Mouse (Mus musculus) hindbrain, embryonic 13.5 days (tissue): ENCODE data around the gene Plac8. TPM values are rescaled to one million over a fixed set of nuclear protein-coding genes. Genes with fewer than 3 reads are reported as not detected.

Experiments used
- ATAC-seq: fragments of 200-750 bp; cut with Nextera tagmentation; 2 replicates; pipeline ENCODE4 v1.8.0; 2017; ENCODE audit warnings: moderate TSS enrichment; ENCODE audit not compliant: low FRiP score
- H3K27ac ChIP-seq: fragments of 300-500 bp; sonication (generic); 2 replicates; pipeline ENCODE4 v1.5.1; 2015; ENCODE audit warnings: inconsistent platforms, mild to moderate bottlenecking, moderate library complexity
- H3K27me3 ChIP-seq: fragments of 300-500 bp; sonication (generic); 2 replicates; pipeline ENCODE4 v1.6.1; 2015; ENCODE audit warnings: mild to moderate bottlenecking, inconsistent platforms
- H3K36me3 ChIP-seq: fragments of 300-500 bp; sonication (generic); 2 replicates; pipeline ENCODE4 v1.6.1; 2015; ENCODE audit warnings: mild to moderate bottlenecking, inconsistent platforms
- H3K4me1 ChIP-seq: fragments of 300-500 bp; sonication (generic); replicated peaks from 2 replicates; pipeline ENCODE4 v1.6.1; 2015; ENCODE audit warnings: inconsistent platforms
- H3K4me2 ChIP-seq: fragments of 300-500 bp; sonication (generic); 2 replicates; pipeline ENCODE4 v1.6.1; 2015; ENCODE audit warnings: inconsistent platforms, mild to moderate bottlenecking, moderate library complexity
- H3K4me3 ChIP-seq: fragments of 300-500 bp; sonication (generic); 2 replicates; pipeline ENCODE4 v1.5.1; 2015; ENCODE audit warnings: mild to moderate bottlenecking, inconsistent platforms
- H3K9ac ChIP-seq: fragments of 300-500 bp; sonication (generic); 2 replicates; pipeline ENCODE4 v1.6.1; 2015; ENCODE audit warnings: mild to moderate bottlenecking, inconsistent platforms
- H3K9me3 ChIP-seq: fragments of 300-500 bp; sonication (generic); 2 replicates; pipeline ENCODE4 v1.6.1; 2016; ENCODE audit warnings: inconsistent platforms
- WGBS: fragments of 180-500 bp; shearing (Covaris S2); methylation state at CpG from one replicate; pipeline ENCODE4 v1.1.7; 2015; 5-methylcytosine and 5-hydroxymethylcytosine counted together
- polyA plus RNA-seq: library from polyadenylated mRNA; unstranded; fragments of >200 nt; fragmentation: Nextera tagmentation; extraction: Ambion mirVana; gene quantifications from 2 replicates; pipeline ENCODE4 v1.2.1, GENCODE M21; 2015

Plac8 gene
- 0.93 and 1.0 TPM in 2 replicates for polyA plus RNA-seq

DNA sequence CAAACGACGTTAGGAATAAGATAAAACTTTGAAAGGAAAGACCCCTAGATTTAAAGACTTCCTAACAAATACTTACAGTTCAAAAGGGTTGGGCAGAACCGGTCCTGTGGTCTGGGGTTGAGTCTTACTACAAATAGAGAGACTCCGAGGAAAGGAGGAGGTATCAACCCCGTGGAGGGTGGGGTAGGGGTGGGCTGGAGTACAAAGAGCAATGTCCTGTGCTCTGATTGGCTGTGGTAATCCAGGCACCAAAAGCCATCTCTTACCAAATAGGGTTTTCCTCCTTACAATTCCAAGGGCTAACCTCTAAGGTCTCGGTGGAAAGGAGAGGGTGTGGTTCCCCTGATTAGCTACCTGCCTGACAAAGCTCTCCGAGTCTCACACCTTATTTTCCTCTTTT lies at the start of gene Plac8:
Gene Plac8 (minus strand): TSS at position 177 of the 400 bp plus-strand sequence.
- H3K27me3 ChIP-seq: no peaks in the 10 kb centered on the region
- H3K4me2 ChIP-seq: no peak within 1 kb of the TSS
- H3K27ac ChIP-seq: no peak within 1 kb of the TSS
- H3K36me3 ChIP-seq: no peaks in the 10 kb centered on the region
- H3K4me1 ChIP-seq: no peaks in the 10 kb centered on the region
- H3K9ac ChIP-seq: no peak within 1 kb of the TSS
- ATAC-seq: no peak
- H3K9me3 ChIP-seq: no peaks in the 10 kb centered on the region
- H3K4me3 ChIP-seq: no peak within 1 kb of the TSS
- WGBS: 40% methylated on average over 7 of the region's 7 CpGs

DNA sequence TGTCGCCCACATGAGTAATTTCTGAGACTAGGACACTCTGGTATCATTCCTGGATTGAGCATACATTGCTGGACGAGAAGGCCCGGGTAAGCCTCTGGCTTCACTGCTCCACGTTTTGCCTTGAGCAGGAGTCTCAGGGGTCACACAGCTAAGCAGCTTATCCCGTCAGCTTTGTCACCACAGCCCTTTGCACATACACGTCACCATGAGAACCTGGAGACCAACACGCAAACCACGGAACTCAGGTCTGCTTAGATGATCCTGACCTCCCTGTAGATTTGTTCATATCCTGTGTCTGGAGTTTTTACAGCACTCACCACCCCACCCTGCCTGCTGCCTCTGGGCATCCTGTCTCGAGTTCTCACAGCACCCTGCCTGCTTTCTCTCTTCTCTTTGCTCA lies 48.9 kb upstream of the Plac8 start:
- Histone ChIP-seq H3K27ac (no peak overlapping the region), H3K9ac (no peak overlapping the region), H3K9me3 (no peaks in the 10 kb centered on the region), H3K4me2 (no peak overlapping the region), H3K4me1 (no peaks in the 10 kb centered on the region), H3K27me3 (no peaks in the 10 kb centered on the region), H3K36me3 (no peaks in the 10 kb centered on the region), H3K4me3 (no peak overlapping the region)
- no peak for ATAC-seq
- 81% methylated on average over 9 of the region's 9 CpGs for WGBS

DNA sequence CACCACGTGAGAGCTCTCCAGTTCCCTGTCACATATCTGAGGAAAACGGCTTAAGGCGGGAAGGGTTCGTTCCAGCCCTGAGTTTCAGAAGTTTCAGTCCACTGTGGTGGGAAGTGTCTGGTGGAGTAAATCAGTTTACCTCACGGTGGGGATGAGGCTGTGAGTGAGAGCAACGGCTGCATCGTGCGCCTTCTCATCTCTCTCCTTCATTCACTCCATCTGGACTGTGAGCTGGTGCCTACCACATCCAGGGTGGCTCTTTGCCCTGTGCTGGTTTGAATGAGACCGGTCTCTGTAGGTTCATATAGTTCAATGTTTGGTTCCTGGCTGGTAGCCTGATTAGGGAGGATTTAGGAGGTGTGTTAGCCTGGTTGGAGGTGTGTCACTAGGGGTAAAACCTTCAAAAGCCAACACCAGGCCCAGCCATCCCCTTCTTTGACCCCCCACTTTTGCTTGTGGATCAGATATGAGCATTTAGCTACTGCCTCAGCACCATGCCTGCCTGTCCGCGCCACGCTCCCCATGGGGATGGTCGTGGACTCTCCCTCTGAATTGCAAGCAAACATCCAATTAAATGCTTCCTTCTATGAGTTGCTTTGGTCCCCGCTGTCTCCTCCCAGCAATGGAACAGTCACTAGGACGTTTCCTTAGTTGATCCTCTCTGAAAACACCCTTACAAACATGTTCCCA lies 47.7 kb upstream of the Plac8 start:
- Histone ChIP-seq H3K4me1 (no peaks in the 10 kb centered on the region), H3K4me3 (no peak overlapping the region), H3K36me3 (no peaks in the 10 kb centered on the region), H3K4me2 (no peak overlapping the region), H3K27ac (no peak overlapping the region), H3K9me3 (no peaks in the 10 kb centered on the region), H3K9ac (no peak overlapping the region), H3K27me3 (no peaks in the 10 kb centered on the region)
- 90% methylated on average over 15 of the region's 15 CpGs for WGBS
- no peak for ATAC-seq

DNA sequence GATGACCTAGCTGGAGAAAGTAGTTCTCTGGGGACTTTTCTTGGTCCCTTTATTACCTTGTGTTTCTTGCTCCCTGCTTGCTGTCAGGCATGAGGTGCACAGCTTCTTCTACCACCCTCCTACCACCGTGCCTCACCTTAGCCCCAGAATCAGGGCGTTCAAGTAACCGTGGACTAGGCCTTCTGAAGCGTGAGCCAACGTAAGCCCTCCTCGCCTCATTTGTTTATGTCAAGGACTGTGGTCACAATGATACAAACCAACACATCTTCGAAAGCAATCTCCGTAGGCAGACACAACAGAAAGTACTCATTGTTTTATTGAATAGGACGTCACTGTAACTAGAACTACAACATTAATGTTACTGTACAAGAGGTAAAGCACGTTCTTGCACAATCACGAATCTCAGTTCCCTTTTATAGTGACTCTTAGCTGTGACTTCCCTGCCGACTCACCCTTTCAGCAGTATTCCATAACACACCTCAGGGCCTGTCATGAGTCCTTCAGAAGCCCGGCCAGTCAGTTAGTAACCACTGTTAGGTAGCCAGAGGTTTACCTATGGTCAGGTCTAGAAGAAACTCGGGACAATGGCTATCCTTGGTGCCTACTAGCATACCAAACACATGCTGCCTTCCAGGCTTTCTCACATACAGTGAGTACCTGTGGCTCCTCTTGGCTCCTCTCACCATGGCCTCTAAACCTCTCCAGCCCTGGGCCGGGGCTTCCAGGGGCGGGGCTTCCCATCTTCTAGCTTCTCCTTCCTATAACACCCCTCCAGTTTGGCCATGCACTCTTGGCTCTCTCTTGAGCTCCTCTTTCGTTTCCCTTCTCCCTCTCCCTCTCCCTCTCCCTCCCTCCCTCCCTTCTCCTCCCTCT lies 42.1 kb upstream of the Plac8 start:
- H3K4me1 ChIP-seq: no peaks in the 10 kb centered on the region
- H3K4me2 ChIP-seq: no peak overlapping the region
- no peak overlapping the region for H3K27ac ChIP-seq
- no peak for ATAC-seq
- 90% methylated on average over 17 of the region's 17 CpGs for WGBS
- no peak overlapping the region for H3K4me3 ChIP-seq
- no peaks in the 10 kb centered on the region for H3K9me3 ChIP-seq
- no peaks in the 10 kb centered on the region for H3K36me3 ChIP-seq
- no peak overlapping the region for H3K9ac ChIP-seq
- no peaks in the 10 kb centered on the region for H3K27me3 ChIP-seq

DNA sequence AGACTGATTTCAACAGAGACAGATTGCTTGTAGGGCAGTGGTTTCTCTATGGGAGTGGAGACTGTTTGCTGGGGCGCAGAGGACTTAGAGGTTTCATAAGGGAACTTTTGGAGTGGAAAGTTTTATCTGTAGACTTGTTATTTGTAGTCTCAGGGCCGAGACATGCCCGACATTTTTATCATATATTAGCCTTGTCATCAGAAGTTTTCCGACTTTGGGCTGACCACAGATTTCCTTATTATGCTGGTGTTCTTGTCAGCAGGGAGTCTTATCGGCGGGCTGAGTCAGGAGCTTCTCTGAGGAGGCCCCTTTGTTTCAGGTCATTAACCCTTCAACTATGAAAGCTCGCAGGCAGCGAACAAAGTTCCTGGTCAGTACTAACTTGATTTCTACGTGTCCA lies 35.8 kb upstream of the Plac8 start:
- Histone ChIP-seq H3K4me3 (no peak overlapping the region), H3K36me3 (no peaks in the 10 kb centered on the region), H3K4me1 (no peaks in the 10 kb centered on the region), H3K9me3 (no peaks in the 10 kb centered on the region), H3K27me3 (no peaks in the 10 kb centered on the region), H3K9ac (no peak overlapping the region), H3K4me2 (no peak overlapping the region), H3K27ac (no peak overlapping the region)
- 91% methylated on average over 9 of the region's 9 CpGs for WGBS
- ATAC-seq: no peak

DNA sequence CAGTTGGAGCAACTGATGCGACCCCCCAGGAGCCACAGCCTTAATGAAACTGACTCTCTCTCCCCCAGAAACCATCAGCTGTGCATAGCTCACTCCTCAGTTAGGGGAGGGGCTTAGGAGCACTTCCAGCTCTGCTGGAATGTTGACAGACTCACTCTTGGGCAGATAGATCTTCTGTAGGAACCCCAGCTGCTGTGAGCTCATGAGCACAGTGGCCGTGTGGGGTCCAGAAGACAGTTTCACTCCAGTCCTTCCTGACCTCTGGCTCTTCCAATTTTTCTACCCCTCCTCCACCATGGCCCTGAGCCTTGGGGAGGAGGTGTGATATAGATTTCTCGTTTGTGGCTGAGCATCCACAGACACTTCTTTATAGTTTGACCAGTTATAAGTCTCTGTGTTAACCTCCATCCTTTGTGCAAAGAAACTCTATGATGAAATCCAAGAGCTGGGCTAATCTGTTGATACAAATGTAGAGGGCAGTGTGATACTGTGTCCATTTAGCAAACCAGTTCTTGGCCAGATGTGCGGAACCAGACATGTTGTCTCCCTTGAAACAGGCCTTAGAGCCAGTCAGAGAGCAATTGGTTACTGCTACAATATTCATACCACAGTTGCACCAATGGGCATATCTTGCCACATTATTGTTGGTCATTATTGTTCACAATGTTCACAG lies 35.2 kb upstream of the Plac8 start:
- no peaks in the 10 kb centered on the region for H3K9me3 ChIP-seq
- no peak overlapping the region for H3K9ac ChIP-seq
- WGBS: 68% methylated on average over 4 of the region's 4 CpGs
- ATAC-seq: no peak
- no peak overlapping the region for H3K4me3 ChIP-seq
- H3K4me2 ChIP-seq: no peak overlapping the region
- no peaks in the 10 kb centered on the region for H3K4me1 ChIP-seq
- no peak overlapping the region for H3K27ac ChIP-seq
- H3K27me3 ChIP-seq: no peaks in the 10 kb centered on the region
- no peaks in the 10 kb centered on the region for H3K36me3 ChIP-seq

DNA sequence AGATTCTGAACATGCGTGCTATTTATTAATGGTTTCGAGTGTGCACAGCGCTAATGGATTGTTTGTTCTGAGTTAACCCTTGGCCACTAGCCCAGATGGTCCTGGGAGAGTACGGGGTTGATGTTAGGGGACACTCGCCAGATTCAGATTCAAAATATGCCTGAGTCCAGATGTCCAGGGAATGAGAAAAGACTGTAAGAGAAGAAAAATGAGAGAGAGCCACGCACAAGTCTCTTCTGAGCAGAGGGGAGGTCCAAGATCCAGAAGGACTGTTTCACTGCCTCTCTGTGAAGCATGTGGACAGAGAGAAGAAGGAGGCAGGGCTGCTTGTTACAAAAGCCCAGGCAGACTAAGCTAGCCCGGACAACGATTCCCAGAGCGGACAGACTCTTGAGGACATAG lies 33.8 kb upstream of the Plac8 start:
- ATAC-seq: no peak
- Histone ChIP-seq H3K4me1 (no peaks in the 10 kb centered on the region), H3K27me3 (no peaks in the 10 kb centered on the region), H3K27ac (no peak overlapping the region), H3K4me2 (no peak overlapping the region), H3K9ac (no peak overlapping the region), H3K4me3 (no peak overlapping the region), H3K9me3 (no peaks in the 10 kb centered on the region), H3K36me3 (no peaks in the 10 kb centered on the region)
- 65% methylated on average over 9 of the region's 9 CpGs for WGBS

DNA sequence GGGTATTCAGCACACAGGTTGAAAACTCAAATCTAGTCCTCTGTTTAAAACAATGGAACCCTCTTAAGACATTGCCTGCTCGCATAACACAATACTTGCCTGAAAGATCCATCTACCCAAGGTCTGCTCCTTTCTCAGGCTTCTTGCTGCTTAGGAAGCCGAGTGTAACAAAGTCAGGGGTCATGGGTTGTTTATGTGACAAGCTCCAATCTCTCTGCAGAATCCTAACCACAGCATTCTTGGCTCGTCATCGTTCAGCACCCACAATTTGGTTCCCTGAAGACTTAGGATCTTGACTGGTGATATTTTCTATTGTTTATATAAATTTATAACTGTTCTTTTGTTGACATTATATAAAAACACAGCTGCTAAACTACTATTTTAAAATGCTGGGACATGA lies 32.0 kb upstream of the Plac8 start:
- Histone ChIP-seq H3K4me1 (no peaks in the 10 kb centered on the region), H3K9me3 (no peaks in the 10 kb centered on the region), H3K4me2 (no peak overlapping the region)

DNA sequence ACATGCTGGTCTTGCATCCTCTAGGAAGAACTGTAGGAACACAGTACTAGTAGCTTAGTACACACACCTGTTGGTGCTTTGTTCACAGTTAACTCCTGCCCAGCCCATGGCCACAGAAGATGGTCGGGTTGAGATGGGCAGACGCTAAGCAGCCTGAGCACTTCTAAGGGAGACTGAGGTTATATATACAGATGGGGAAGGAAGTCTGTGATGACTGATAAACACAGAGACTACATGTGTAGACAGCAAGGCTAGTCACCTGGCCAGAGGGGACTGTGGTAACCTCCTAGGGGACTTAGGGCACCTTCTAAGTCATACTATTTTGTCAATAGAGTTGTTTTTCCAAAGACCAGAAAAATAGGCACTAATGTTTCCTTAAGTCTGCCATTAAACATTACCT lies 29.8 kb upstream of the Plac8 start:
- no peaks in the 10 kb centered on the region for H3K36me3 ChIP-seq
- H3K9ac ChIP-seq: no peak overlapping the region
- H3K27ac ChIP-seq: no peak overlapping the region
- no peak overlapping the region for H3K4me3 ChIP-seq
- no peaks in the 10 kb centered on the region for H3K27me3 ChIP-seq
- no peaks in the 10 kb centered on the region for H3K4me1 ChIP-seq
- no peak for ATAC-seq
- H3K9me3 ChIP-seq: no peaks in the 10 kb centered on the region
- 92% methylated on average over 2 of the region's 2 CpGs for WGBS
- H3K4me2 ChIP-seq: no peak overlapping the region

More for the DNA sequence above, 32.0 kb upstream of the Plac8 start:
- no peak overlapping the region for H3K27ac ChIP-seq
- H3K4me3 ChIP-seq: no peak overlapping the region
- H3K36me3 ChIP-seq: no peaks in the 10 kb centered on the region
- ATAC-seq: no peak
- no peaks in the 10 kb centered on the region for H3K27me3 ChIP-seq
- WGBS: 76% methylated on average over 4 of the region's 4 CpGs
- H3K9ac ChIP-seq: no peak overlapping the region

DNA sequence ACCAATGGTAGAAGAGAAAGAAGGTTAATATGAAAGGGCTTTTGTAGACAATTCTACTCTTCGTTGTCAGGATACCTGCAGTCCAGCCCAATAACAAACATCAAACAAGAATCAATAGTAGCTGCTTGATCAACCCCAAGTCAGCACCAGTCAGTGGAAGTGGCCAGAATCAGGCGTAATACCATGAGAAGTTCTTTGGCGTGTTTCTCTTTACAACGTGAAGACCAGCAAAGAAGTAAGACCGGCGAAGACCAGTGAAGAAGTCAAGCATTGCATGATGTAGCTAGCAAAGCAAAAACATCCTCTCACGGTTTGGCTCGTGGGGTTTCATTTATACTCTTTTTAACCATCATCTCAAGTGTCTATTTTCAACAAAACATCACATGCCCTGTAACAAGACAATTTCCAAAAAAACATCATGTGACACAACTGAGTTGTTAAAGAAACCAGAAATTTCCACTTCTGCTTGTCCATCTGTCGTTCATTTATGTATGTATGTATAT lies 27.0 kb upstream of the Plac8 start:
- no peaks in the 10 kb centered on the region for H3K9me3 ChIP-seq
- no peaks in the 10 kb centered on the region for H3K4me1 ChIP-seq
- H3K27me3 ChIP-seq: no peaks in the 10 kb centered on the region
- H3K27ac ChIP-seq: no peak overlapping the region
- no peak overlapping the region for H3K9ac ChIP-seq
- WGBS: 96% methylated on average over 9 of the region's 9 CpGs
- H3K4me2 ChIP-seq: no peak overlapping the region
- no peak for ATAC-seq
- no peak overlapping the region for H3K4me3 ChIP-seq
- no peaks in the 10 kb centered on the region for H3K36me3 ChIP-seq

DNA sequence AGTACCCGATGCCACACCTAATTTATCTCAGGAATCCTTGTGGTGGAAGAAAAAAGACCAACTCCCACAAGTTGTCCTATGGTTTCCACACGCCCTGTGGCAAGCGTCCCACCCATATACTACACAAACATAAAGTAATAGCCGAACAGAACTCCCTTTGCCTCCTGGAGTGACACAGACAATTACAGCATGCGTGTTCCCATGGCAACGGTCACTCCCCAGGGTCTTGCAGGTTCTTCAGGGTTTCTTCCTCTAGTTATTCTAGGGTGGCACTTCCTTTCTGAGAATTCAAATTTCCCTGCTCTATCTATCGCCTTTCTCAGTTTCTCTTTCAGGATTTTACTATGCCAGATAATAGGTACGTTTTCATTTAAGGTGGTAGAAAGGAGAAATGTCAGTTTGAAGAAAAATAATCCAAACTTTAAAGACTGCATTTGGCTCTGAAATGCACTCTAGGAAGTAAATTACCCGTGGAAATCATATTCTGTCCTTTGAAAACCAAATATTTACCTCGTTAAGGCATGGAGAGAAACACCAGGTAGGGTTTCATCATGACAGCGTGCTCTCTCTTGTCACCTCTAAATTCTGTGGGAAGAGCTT lies 25.9 kb upstream of the Plac8 start:
- Histone ChIP-seq H3K9ac (no peak overlapping the region), H3K4me1 (no peaks in the 10 kb centered on the region), H3K4me2 (no peak overlapping the region), H3K4me3 (no peak overlapping the region), H3K27me3 (no peaks in the 10 kb centered on the region), H3K9me3 (peaks cover 10% of the 10 kb centered on the region; the same call in 1 of the 2 replicates), H3K27ac (no peak overlapping the region), H3K36me3 (no peaks in the 10 kb centered on the region)
- no peak for ATAC-seq
- 68% methylated on average over 11 of the region's 11 CpGs for WGBS

DNA sequence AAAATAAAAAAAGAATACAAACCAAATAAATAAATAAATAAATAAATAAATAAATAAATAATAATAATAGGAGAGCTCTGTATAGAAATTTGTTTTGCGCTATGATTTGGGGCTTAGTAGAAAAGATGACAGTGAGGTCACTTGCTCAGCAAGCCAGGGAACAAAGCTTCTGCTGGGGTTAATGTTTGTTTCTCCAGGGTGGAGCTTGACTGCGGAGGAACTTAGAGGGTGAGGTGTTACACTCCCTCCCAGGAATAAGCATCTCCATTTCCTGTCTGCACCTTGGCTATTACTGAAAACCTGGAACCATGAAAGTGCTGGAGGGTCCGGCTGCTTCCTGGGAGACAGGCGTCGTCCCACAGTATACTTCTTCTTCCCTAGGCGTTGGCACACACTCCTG lies 24.0 kb upstream of the Plac8 start:
- WGBS: 90% methylated on average over 6 of the region's 6 CpGs
- no peak overlapping the region for H3K27ac ChIP-seq
- peaks cover 13% of the 10 kb centered on the region; the same call in 1 of the 2 replicates for H3K9me3 ChIP-seq
- H3K4me2 ChIP-seq: no peak overlapping the region
- no peak overlapping the region for H3K4me3 ChIP-seq
- no peak for ATAC-seq
- H3K4me1 ChIP-seq: no peaks in the 10 kb centered on the region
- no peaks in the 10 kb centered on the region for H3K36me3 ChIP-seq
- no peak overlapping the region for H3K9ac ChIP-seq
- H3K27me3 ChIP-seq: no peaks in the 10 kb centered on the region
